Mouse (Mus musculus): Measurements from ENCODE around the gene Lrrn4.

Lrrn4 gene

DNA sequence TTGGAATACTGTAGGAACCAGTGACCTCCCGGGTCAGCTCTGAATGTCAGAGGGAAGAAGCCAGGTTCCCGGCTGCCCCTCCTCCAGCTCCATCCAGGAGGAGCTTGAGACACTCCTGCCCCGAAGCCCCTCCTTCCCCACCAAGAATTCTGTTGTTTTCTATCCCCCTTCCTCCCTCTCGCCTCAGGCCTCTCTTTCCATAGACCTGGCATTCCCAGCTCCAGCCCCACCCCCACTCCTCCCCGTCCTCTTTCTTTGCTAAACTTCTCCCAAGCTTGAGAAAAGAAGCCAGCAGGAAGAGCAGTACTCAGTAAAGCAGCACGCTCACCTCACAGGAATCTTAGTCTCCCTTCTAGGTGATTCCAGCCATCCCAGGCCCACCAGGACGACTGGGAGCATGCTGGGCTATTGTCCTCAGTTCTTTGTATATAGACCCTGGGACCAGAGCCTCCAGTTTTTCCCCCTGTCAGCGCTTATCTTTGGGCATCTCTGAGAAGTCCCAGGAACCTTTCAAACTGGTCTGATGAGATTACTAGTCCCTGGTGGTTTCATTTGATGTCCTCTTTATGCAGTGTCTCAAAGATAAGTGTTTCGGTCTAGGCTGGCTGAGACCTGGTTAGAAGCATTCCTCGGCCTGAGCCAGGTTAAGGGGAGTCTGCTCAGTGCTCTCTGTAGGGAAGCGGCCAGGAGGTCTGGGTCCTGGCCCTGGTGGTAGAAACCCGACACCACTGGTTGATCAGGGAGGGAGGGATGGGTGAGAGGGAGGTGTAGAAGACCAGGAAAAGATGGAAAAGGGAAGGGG is at the start of gene Lrrn4:
Lrrn4 (minus strand) TSS at position 48 of the 802 bp plus-strand sequence.
- DNase-seq: no peak

DNA sequence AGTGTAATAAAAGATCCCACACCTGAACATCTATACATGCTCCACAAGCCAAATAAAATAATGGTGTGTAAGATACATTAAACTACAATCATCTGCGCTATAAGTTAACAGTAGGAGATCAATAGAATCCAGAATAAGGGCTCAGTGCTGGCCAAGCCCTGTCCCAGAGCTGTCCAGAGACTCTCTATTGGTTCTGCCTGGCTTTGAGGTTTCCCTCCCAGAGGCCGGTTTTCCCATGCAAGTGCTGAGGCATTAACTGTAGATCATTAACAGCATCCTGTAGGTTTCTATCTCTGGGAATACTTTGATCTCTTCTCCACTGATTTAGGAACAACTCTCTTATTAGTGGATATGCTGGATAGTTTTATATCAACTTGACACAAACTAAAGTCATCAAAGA is 48.3 kb upstream of the Lrrn4 start:
- no peak for DNase-seq

- no peak for DNase-seq
Observed at GRCm38 (mm10) chr2:132927871-132928270, 47.2 kb upstream of the Lrrn4 start.

DNA sequence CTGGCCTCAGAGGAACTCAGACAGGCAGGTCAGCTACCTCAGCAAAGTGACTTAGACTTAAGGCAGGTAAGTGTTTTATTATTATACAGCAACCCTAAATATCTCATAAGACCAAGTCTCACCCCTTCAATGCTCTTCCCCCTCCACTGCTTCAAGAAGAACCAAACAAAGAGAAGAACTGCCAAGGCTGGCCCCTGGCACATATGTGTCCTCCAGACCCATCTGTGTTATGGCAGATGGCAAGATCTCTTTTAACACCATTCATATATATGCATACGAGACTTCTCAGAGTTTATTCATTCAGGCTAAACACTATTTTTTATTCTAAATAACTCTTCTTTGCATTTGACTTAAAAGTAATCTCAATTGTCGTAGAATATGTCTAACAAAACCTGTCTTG is 46.6 kb upstream of the Lrrn4 start:
- DNase-seq: no peak

GRCm38 (mm10) chr2:132923290-132924085 is 42.8 kb upstream of the Lrrn4 start:
- DNase-seq: no peak

DNA sequence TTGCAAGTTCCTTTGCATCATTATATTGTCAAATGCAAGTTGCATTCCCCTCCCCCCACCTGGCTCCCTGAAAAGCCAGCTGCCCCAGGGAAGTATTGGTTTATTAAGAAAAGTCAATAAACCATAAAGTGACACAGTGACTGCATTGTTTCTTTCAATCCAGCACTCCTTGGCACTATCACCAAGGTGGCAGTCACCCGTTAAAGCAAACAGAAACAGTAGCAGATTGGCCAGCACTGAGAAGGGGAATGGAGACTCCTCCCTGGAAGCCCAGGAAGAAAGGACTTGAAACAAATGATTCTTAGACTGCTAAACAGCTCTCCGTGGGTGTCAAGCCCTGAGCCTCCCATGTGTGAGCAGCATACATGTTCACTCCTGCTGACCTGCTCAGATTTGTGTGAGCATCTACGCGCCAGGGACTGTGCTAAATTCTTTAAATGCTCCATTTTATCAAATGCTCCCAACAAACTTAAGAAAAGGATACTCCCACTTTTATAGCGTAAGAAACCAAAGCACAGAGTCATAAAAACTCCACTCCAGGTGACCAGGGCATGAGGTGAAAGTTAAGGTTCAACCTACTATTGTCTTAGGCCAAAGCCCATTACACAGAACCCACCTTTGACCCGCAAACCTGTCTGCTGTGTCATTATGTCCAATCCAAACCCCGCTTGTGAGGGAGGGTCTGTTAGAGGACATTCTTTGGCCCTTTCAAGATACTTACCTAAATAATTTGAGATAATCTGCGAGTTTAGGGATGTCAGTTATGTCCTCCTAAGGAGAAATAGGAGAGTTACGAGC is 41.6 kb upstream of the Lrrn4 start:
- no peak for DNase-seq

GRCm38 (mm10) chr2:132914785-132915184 is 34.1 kb upstream of the Lrrn4 start:
- no peak for DNase-seq

DNA sequence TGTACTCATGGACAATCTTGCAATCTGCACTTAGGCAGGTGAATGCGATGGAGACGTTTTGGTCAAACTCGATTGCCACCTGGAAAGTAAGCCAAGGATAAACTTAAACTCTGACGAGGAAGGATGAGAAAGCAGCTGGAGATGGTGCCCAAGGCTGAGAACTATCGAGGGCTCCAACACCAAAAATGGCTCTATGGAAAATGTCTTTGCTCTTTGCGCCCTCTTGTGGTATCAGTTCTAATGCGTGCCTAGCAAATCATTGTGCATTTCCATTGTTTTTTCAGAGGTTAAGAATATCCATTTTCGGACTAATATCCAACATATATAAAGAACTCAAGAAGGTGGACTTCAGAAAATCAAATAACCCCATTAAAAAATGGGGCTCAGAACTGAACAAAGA is 26.1 kb upstream of the Lrrn4 start:
- DNase-seq: peak in 1 of 2 experiments; percentile 11

GRCm38 (mm10) chr2:132904961-132905360 is 24.3 kb upstream of the Lrrn4 start:
- no peak for DNase-seq

- DNase-seq: peak in 1 of 2 experiments; percentile 29
Observed at GRCm38 (mm10) chr2:132903498-132903897, 22.8 kb upstream of the Lrrn4 start.

DNA sequence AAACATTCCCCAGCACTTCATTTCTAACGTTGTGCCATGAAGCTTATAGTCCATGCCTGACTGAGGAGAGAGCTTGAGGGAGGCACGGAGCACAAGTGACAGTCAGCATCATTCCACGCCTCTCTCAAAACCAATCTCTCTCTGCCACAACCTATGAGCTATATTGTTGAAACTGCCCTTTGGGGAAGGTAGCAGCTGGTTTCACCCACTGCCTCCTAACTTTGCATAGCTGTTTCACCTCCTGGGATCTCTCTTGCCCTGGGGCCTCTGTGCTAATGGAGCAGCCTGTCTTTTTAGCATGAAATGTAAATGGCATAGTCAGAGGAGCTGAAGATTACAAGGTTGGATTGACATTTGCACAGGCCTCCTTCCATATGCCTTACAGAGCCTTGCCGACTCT is 21.4 kb upstream of the Lrrn4 start:
- no peak for DNase-seq

DNA sequence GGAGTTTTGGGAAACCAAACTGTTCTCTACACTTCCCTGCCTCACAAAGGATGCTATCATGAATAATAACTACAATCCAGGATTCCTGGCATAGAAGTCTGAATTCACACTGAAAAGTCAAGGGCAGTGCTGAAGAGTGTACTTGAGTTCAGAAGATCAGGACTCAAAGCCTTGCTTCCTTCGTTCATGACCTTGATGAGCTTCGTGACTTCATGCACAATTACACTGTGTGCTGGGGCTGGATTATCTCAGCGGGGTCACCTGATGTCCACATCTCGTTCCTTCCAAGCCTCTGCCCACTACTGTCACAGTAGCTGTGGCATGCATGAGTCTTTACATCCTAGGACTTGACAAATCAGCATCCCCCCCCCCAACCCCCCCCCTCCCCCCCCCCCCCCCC is 20.9 kb upstream of the Lrrn4 start:
- DNase-seq: no peak

DNA sequence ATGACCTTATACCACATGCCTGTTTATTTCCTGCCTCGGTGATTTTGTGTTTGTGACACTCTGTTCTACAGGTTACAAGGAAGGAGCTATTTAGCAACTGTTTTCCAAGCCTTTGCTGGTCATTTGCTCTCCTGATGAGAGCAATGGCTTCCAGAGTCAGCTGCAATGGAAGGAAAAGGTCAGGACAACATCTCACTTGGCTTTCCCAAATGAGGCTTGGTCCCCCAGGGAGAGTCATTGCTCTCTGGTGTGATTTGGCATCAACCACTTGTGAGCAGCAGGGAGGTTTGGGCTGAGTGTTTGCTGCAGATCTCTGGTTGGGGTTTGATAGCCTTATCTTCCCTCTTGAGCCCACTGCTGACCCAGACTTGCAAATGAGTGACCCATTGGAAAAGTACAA is 19.9 kb upstream of the Lrrn4 start:
- no peak for DNase-seq

DNA sequence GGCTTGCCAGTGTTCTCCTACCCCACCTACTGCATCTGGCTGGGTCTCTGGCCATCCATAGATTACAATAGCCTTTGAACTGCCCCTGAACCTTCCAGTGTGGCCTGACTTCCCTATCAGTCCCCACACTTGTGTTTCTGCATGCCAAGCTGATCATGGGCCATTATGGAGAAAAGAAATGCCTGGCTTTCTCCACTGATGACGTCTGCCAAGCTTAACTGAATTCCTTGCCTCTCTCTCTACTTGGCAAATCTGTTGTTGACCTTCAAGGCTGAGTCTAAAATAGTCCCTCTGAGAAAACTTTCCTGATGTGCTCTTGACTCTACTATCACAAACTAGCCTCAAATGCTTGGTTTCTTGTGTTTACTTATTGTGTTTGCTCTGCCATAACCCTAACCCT is 17.5 kb upstream of the Lrrn4 start:
- no peak for DNase-seq

DNA sequence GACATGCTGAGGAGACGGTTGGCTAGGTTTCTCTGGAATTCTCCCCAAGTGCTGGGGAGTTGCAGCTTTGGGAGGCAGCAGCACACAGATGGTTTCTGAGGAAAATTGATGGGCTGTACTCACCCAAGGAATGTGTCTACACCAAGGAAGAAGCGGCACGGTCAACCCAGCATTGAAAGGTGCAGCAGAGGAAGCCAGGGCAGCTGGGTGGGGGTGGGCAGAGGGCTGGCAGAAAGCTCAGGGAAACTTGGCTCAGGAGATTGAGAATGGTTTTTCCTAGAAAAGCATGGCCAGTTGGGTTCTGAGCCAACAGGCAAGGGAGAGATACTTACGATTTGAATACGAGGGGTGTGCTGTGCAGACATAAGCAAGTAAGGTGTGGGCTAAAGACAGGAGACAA is 13.1 kb upstream of the Lrrn4 start:
- no peak for DNase-seq

DNA sequence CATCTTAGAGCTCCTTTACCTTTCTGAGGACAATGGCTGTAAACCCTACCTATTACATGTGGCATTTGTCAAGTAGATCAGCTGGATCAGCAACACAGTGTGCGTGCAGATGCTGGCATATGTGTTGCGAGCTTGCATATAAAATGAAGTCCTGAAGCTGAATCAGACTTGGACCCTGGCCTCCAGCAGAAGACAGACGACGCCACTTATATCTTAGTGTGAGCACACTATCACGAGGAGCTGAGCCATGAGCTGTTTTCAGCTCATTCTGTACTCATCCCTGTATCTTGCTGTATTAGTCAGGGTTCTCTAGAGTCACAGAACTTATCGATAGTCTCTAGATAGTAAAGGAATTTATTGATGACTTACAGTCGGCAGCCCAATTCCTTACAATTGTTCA is 4.6 kb upstream of the Lrrn4 start:
- DNase-seq: no peak

DNA sequence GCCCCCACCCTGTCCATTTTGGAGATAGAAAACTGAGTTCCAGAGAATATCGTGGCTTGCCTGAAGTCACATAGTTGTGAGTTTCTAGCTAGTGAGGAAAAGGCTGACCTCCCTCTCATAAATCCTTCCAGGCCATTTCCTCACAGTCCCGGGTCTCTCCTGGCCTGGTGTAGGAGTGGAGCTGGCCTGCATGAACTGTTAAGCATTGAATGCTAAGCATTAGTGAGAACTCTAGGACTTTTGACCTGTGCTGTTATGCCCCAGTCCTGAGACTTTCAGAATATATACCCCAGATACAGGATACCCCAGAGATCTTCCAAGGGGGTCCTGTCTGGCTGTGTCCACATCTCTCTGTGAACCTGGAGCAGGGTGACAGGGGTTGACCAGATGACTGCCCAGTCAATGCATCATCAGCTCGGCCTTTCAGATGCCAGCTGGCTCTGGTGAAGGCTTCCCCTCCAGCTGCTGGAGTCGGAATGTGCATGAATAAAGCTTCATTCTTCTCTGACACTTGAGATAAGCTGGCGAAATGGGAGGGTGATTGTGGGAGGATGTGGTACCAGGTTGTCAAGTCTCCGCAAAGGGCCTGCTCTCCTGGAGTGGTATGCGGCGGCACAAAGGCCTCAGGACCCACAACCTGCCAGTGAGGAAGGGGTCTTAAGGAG is 3.7 kb upstream of the Lrrn4 start:
- no peak for DNase-seq

DNA sequence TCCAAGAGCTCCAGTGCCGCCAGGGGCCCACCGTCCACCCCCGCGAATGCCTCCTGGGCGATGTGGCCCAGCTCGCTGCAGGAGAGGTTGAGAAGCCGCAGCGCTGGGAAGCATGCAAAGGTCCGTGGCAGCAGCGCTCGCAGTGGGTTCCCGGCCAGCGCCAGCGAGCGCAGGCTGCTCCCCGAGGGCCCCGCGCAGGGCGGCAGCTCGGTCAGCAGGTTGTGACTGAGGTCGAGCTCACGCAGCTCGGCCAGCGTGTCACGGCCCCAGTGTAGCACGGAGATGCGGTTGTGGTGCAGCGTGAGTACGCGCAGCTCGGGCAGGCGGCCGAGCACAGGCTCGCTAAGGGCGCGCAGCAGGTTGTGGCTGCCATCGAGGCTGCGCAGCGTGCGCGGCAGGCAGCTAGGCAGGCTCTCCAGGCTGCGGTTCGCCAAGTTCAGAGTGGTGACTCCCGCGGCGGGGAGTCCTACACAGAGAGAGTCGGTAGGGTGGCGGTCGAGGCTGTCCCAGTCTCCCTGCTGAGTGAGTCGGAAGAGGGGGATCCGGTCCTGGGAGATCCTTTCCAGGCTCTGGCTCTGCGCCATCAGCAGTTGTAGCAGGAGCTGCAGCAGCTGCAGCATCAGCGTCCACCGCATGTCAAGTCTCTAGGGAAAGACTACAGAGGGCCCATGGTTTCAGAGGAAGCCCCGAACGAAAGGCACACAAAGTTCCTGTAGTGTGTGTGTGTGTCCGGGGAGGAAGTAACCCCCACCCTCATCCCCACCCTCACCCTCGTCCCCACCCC is 1.2 kb downstream of the Lrrn4 start:
- DNase-seq: peak in 1 of 2 experiments; percentile 6

DNA sequence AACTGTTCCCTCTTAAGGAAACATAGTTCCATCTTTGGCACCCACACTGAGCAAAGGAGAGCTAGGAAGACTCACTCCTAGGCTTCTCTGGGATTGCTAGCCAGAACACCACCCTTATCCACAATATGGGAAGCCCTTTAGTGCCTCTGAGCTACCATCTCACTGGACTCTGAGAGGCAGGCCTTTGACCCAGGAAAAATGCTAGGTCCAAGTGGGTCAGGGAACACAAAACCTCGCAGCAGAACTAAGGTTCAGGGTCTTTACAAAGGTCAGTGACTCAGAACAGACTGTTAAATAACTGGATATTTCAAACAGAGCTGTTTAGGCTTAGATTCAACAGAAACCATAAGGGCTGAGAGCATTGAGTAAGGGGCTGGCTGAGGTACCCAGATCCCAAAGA is 3.7 kb downstream of the Lrrn4 start:
- DNase-seq: no peak

- DNase-seq: no peak
Observed at GRCm38 (mm10) chr2:132873657-132874326, 6.9 kb downstream of the Lrrn4 start.

- DNase-seq: no peak
Observed at GRCm38 (mm10) chr2:132871663-132872062, 9.0 kb downstream of the Lrrn4 start.
